Comparison of ENCODE assay signal across 8 mouse cellular contexts in genomic region chr6:86473077-86473476, GRCm38 (mm10). TPM values are rescaled to one million over a fixed set of nuclear protein-coding genes. Genes with fewer than 3 reads are reported as not detected.
DNase-seq lines count a peak whose midpoint lies in the region; ATAC-seq and TF ChIP-seq lines count a peak whose summit lies in the region.

No protein-coding gene starts in this region.

- peak overlapping the region; percentile 68 for H3K9ac ChIP-seq in liver, embryonic 15.5 days

- TF ChIP-seq POLR2A in spleen, adult 2 months (IDR thresholded peaks at IDR 0.05; ENCODE audit: low read depth, low read length), result no peak

- H3K4me1 ChIP-seq in spleen, adult 2 months (ENCODE audit: control insufficient read depth, insufficient read depth, insufficient read length), result peaks cover 9% of the 10 kb centered on the region
- H3K4me1 ChIP-seq in liver, embryonic 15.5 days (replicated peaks), result peaks cover 32% of the 10 kb centered on the region

- no peak for TF ChIP-seq CTCF in spleen, adult 2 months (IDR thresholded peaks at IDR 0.05; ENCODE audit: extremely low read depth, insufficient read depth, insufficient read length, insufficient replicate concordance)

- no peaks in the 10 kb centered on the region for H3K9me3 ChIP-seq in liver, embryonic 15.5 days (replicated peaks)

- peak overlapping the region; percentile 85 for H3K27ac ChIP-seq in spleen, adult 2 months (ENCODE audit: insufficient read depth, low read length)
- peak overlapping the region; percentile 79 for H3K27ac ChIP-seq in liver, embryonic 15.5 days (replicated peaks)

- peak; percentile 18 to 40 for DNase-seq in cerebellum, adult 18-20 months
- no peak for DNase-seq in spleen, adult 2 months (ENCODE audit: low read depth in 1 of 2, low spot score in 2 of 2)
- no peak for DNase-seq in spleen, adult 18-20 months
- DNase-seq in heart, postnatal 4 days, result peak; percentile 46
- no peak for DNase-seq in T-cell, adult 2 months (ENCODE audit: low spot score)

- peak overlapping the region; percentile 73; the same call in 1 of the 2 replicates for H3K4me3 ChIP-seq in spleen, adult 2 months (ENCODE audit: extremely low read depth, insufficient read depth, insufficient read length)
- H3K4me3 ChIP-seq in liver, embryonic 15.5 days (replicated peaks), result peak overlapping the region; percentile 61

- peak overlapping the region; percentile 86 for H3K4me2 ChIP-seq in liver, embryonic 15.5 days

- WGBS in spleen, adult 2 months, result 83% methylated on average over 7 of the region's 7 CpGs
- 57% methylated on average over 7 of the region's 7 CpGs for WGBS in liver, embryonic 15.5 days (ENCODE audit: insufficient replicate concordance)

- H3K27me3 ChIP-seq in spleen, adult 2 months (ENCODE audit: control insufficient read depth, insufficient read depth, low read length), result no peaks in the 10 kb centered on the region
- H3K27me3 ChIP-seq in liver, embryonic 15.5 days, result no peaks in the 10 kb centered on the region

- no peak for ATAC-seq in cerebellum, adult (ENCODE audit: insufficient number of reproducible peaks, low FRiP score, low TSS enrichment)
- ATAC-seq in liver, embryonic 15.5 days (ENCODE audit: insufficient read depth), result no peak
- no peak for ATAC-seq in frontal cortex, adult (ENCODE audit: low TSS enrichment)

- peaks cover 4% of the 10 kb centered on the region for H3K36me3 ChIP-seq in spleen, adult 2 months (ENCODE audit: control insufficient read depth, insufficient read depth, low read length)
- peaks cover 15% of the 10 kb centered on the region for H3K36me3 ChIP-seq in liver, embryonic 15.5 days (replicated peaks)

RNA-seq across cellular contexts. Expression of gene C87436, which starts 34.9 kb away (rescaled TPM):
- polyA plus RNA-seq in spleen, adult 2 months (2012; rRNA removed), result 9.5 and 9.7 TPM in 2 replicates
- 10 to 100 TPM; 10.4 to 11.2 TPM for total RNA-seq in heart, postnatal 4 days (2021)
- 10.3 and 11.1 TPM in 2 replicates for polyA plus RNA-seq in liver, embryonic 15.5 days (2015; fragmentation: Nextera tagmentation; extraction: Ambion mirVana)

RNA-seq across cellular contexts. Expression of gene Gm44790, which starts 46.6 kb away (rescaled TPM):
- polyA plus RNA-seq in spleen, adult 2 months (2012; rRNA removed), result 8.5 and 10.4 TPM in 2 replicates
- not detected for total RNA-seq in heart, postnatal 4 days (2021)
- polyA plus RNA-seq in liver, embryonic 15.5 days (2015; fragmentation: Nextera tagmentation; extraction: Ambion mirVana), result not detected in 2 replicates

RNA-seq across cellular contexts. Expression of gene Pcbp1, which starts 53.0 kb away (rescaled TPM):
- polyA plus RNA-seq in spleen, adult 2 months (2012; rRNA removed), result 166 and 200 TPM in 2 replicates
- total RNA-seq in heart, postnatal 4 days (2021), result 100 to 1,000 TPM; 227 to 230 TPM
- 253 and 255 TPM in 2 replicates for polyA plus RNA-seq in liver, embryonic 15.5 days (2015; fragmentation: Nextera tagmentation; extraction: Ambion mirVana)

Comparison
In these comparisons a context has a peak if more than half of its experiments do, and no peak if none do; other contexts are left out.
1. DNase-seq: peak in cerebellum, adult 18-20 months (2 of 2) and heart, postnatal 4 days (single experiment); none in spleen, adult 2 months (0 of 2), spleen, adult 18-20 months (0 of 2) and T-cell, adult 2 months (single experiment).